Mouse (Mus musculus) heart, adult 2 months (tissue): ENCODE measurements around the gene Scaf1.

Experiments used
- CTCF ChIP-seq: fragments of 200-600 bp; IDR thresholded peaks from 2 replicates; pipeline ENCODE4 v1.8.1; 2022; ENCODE audit warnings: antibody characterized with exemption, mild to moderate bottlenecking, moderate library complexity
- EP300 ChIP-seq: fragments of 200-500 bp; IDR thresholded peaks from 2 replicates; pipeline ENCODE4 v1.6.1; 2011; ENCODE audit warnings: low read depth, low read length, control low read depth; ENCODE audit not compliant: insufficient read depth

- TF ChIP-seq CTCF = peak; percentile 89
- TF ChIP-seq EP300 = no peak
These were observed 60.5 kb downstream of the Scaf1 start for GRCm38 (mm10) chr7:44955628-44956027.
